Mouse (Mus musculus) kidney, embryonic 15.5 days (tissue): ENCODE measurements around the gene Mfsd4b3. TPM values are rescaled to one million over a fixed set of nuclear protein-coding genes. Genes with fewer than 3 reads are reported as not detected.
A peak's percentile ranks its signal among the peaks of the same experiment; 100 is the strongest.
"Not testable (repeated sequence)": the region's sequence is repeated elsewhere in the genome, so short reads cannot be mapped to it uniquely, and the experiment has no call there.

Experiments
- ATAC-seq: fragments of 200-750 bp; cut with Nextera tagmentation; replicated peaks from 2 replicates; pipeline ENCODE4 v1.8.0; 2017; ENCODE audit warnings: moderate TSS enrichment; ENCODE audit not compliant: low FRiP score
- H3K27ac ChIP-seq: fragments of 300-500 bp; sonication (generic); 2 replicates; pipeline ENCODE4 v1.5.1; 2015; ENCODE audit warnings: mild to moderate bottlenecking, inconsistent platforms
- H3K27me3 ChIP-seq: fragments of 300-500 bp; sonication (generic); 2 replicates; pipeline ENCODE4 v1.6.1; 2015; ENCODE audit warnings: inconsistent platforms
- H3K36me3 ChIP-seq: fragments of 300-500 bp; sonication (generic); 2 replicates; pipeline ENCODE4 v1.6.1; 2015; ENCODE audit warnings: inconsistent platforms
- H3K4me1 ChIP-seq: fragments of 300-500 bp; sonication (generic); 2 replicates; pipeline ENCODE4 v1.6.1; 2015; ENCODE audit warnings: inconsistent platforms
- H3K4me2 ChIP-seq: fragments of 300-500 bp; sonication (generic); 2 replicates; pipeline ENCODE4 v1.6.1; 2015; ENCODE audit warnings: moderate library complexity, mild to moderate bottlenecking, inconsistent platforms
- H3K4me3 ChIP-seq: fragments of 300-500 bp; sonication (generic); replicated peaks from 2 replicates; pipeline ENCODE4 v1.5.1; 2015; ENCODE audit warnings: mild to moderate bottlenecking, inconsistent platforms
- H3K9ac ChIP-seq: fragments of 300-500 bp; sonication (generic); 2 replicates; pipeline ENCODE4 v1.6.1; 2015; ENCODE audit warnings: mild to moderate bottlenecking, inconsistent platforms
- H3K9me3 ChIP-seq: fragments of 300-500 bp; sonication (generic); replicated peaks from 2 replicates; pipeline ENCODE4 v1.6.1; 2016; ENCODE audit warnings: inconsistent platforms
- whole genome bisulfite sequencing: fragments of 180-500 bp; shearing (Covaris S2); methylation state at CpG from one replicate; pipeline ENCODE4 v1.1.7; 2015; ENCODE audit warnings: mixed read lengths; 5-methylcytosine and 5-hydroxymethylcytosine counted together
- polyA plus RNA-seq: library from polyadenylated mRNA; unstranded; fragments of >200 nt; fragmentation: Nextera tagmentation; extraction: Ambion mirVana; gene quantifications from 2 replicates; pipeline ENCODE4 v1.2.1, GENCODE M21; 2015

Gene Mfsd4b3
- polyA plus RNA-seq: 1.5 and 1.9 TPM in 2 replicates

DNA sequence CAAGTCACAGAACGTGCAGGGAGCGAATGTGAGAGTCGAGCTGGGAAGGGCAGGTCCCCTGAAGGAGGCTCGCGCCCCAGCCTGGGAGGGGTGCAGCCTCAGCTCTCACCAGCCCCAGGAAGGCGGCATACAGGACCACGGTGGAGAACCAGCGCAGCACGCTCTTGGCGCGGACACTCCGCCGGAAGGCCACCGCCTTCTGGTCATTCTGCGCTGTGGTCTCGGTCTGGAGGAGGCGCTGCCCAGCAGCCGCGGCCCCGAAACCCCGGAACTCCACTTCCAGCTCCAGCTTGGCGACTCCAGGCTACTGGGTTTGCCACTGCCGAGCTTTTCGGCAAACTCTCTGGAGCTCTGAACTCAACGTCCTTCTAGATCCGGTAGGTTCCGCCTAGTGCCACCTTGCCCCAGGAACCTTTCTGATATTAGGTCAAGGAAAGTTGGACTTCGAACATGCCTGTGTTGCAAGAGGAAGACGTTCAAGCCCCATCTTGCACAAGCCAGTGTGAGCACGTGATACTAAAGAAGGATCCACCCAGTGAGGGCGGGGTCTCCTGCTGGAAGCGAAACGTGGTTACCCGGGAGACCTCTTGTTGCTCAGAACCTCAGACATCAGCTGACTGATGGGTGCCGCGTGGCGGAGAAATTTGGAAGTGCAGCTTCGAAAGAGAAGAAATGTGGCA is at the start of gene Mfsd4b3:
Gene Mfsd4b3, minus strand, starts transcription at position 393 of the 680 bp plus-strand sequence.
- Histone ChIP-seq H3K4me3 (peak within 1 kb of the TSS; percentile 60), H3K27me3 (no peaks in the 10 kb centered on the region), H3K9me3 (no peaks in the 10 kb centered on the region), H3K4me2 (peak within 1 kb of the TSS; percentile 95), H3K4me1 (peaks cover 11% of the 10 kb centered on the region), H3K9ac (peak within 1 kb of the TSS; percentile 53), H3K27ac (peak within 1 kb of the TSS; percentile 77), H3K36me3 (no peaks in the 10 kb centered on the region)
- ATAC-seq: peak; percentile 99
- WGBS: under 1% methylated on average over 38 of the region's 38 CpGs

DNA sequence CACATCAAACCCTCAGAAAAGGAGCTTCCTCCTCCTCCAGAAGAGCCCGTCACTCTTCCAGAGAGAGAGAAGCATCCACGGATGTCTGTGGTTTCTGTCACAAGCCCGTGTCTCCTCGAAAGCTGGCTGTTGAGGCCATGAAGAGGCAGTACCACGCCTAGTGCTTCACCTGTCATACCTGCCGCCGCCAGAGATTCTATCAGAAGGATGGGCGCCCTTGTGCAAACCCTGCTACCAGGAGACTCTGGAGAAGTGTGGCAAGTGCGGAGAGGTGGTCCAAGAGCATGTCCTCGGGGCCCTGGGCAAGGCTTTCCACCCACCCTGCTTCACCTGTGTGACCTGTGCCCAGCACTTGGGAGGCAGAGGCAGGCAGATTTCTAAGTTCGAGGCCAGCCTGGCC is 49.6 kb upstream of the Mfsd4b3 start:
- peaks cover 4% of the 10 kb centered on the region; the same call in 1 of the 2 replicates for H3K4me1 ChIP-seq
- no peaks in the 10 kb centered on the region for H3K27me3 ChIP-seq
- H3K27ac ChIP-seq: no peak overlapping the region
- no peak overlapping the region for H3K9ac ChIP-seq
- no peaks in the 10 kb centered on the region for H3K9me3 ChIP-seq
- H3K4me2 ChIP-seq: no peak overlapping the region
- H3K4me3 ChIP-seq: no peak overlapping the region
- 84% methylated on average over 11 of the region's 11 CpGs for WGBS
- ATAC-seq: no peak
- no peaks in the 10 kb centered on the region for H3K36me3 ChIP-seq

DNA sequence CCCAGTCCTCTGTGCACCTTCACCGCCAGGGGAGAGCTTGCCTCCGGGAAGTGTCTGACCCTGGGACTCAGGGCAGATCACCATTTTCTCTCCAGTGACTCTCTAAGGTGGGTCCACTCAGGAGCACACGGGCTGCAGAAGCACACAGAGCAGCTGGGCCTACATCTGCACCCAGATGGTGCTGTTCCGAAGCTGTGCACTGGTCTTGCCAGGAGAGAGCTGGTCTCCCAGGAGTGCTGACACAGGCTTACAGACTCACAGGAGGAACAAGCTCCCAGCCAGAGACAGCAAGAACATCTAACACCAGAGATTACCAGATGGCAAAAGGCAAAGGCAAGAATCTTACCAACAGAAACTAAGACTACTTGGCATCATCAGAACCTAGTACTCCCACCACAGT is 48.9 kb upstream of the Mfsd4b3 start:
- 75% methylated on average over 4 of the region's 4 CpGs for WGBS
- ATAC-seq: not testable (repeated sequence)

DNA sequence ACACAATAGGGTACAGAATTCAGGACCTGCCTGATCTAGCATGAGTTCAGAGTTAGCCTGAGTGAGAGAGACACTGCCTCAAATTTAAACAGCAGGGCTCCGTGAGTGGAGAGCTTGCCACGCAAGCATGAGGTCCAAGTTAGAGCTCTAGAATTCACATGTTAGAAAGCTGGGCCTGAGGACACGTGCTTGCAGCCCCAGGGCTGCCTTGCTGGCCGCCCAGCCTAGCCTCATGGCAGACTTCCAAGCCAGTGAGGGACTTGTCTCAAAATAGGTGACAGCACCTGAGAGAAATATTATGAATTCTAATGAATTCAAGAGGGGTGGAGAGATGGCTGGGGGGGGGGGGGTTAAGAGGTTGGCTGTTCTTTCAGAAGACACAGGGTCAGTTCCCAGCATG is 48.0 kb upstream of the Mfsd4b3 start:
- H3K4me2 ChIP-seq: no peak overlapping the region
- no peak overlapping the region for H3K9ac ChIP-seq
- no peaks in the 10 kb centered on the region for H3K9me3 ChIP-seq
- no peaks in the 10 kb centered on the region for H3K36me3 ChIP-seq
- H3K27me3 ChIP-seq: no peaks in the 10 kb centered on the region
- ATAC-seq: no peak
- H3K27ac ChIP-seq: no peak overlapping the region
- no peak overlapping the region for H3K4me3 ChIP-seq
- WGBS: 89% methylated on average over 4 of the region's 4 CpGs
- H3K4me1 ChIP-seq: peaks cover 4% of the 10 kb centered on the region; the same call in 1 of the 2 replicates

More for the DNA sequence above, 48.9 kb upstream of the Mfsd4b3 start:
- not testable (repeated sequence) for H3K4me3 ChIP-seq, H3K9ac ChIP-seq, H3K36me3 ChIP-seq, H3K9me3 ChIP-seq, H3K27ac ChIP-seq, H3K27me3 ChIP-seq, H3K4me2 ChIP-seq, H3K4me1 ChIP-seq

DNA sequence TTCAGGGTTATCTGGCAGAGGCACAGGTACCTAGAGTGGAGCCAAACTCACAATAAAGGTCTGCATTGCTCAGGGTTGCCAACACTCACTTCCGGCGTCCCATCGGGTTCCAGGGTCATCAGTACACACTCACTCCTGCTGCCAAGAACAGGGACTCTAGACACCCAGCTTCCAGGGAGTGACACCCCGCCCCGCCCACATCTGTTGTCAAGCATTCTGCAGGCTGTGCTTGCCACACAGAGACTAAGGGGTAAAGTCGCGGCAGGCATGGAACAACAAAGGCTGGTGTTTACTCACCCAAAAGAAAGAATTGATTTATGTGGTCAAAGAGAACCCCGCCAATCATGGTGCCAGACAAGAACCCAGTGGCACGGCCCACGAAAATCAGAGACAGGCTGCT is 47.0 kb upstream of the Mfsd4b3 start:
- peaks cover 4% of the 10 kb centered on the region; the same call in 1 of the 2 replicates for H3K4me1 ChIP-seq
- 69% methylated on average over 10 of the region's 10 CpGs for WGBS
- H3K9me3 ChIP-seq: no peaks in the 10 kb centered on the region
- no peak overlapping the region for H3K27ac ChIP-seq
- no peaks in the 10 kb centered on the region for H3K27me3 ChIP-seq
- ATAC-seq: no peak
- no peak overlapping the region for H3K4me3 ChIP-seq
- H3K4me2 ChIP-seq: no peak overlapping the region
- no peaks in the 10 kb centered on the region for H3K36me3 ChIP-seq
- no peak overlapping the region for H3K9ac ChIP-seq

DNA sequence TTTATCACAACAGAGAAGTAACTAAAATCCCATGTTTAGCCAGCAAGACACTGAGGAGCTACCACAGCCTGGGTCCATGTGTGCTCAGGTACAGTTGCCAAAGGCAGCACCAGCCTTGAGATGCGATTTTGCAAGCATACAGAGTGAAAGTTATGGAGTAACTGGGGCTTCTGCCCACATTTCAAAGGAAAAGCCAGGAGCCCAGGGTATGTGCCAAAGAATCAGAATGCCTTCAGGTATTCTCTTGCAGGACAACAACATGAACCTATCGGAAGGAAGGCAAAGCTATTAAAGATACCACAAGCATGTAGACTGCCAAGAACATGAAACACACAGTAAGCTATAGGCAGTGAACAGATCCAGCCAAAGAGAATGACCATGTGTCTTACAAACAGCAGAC is 40.8 kb upstream of the Mfsd4b3 start:
- H3K36me3 ChIP-seq: no peaks in the 10 kb centered on the region
- no peak overlapping the region for H3K9ac ChIP-seq
- no peak overlapping the region for H3K4me2 ChIP-seq
- peaks cover 3% of the 10 kb centered on the region; the same call in 1 of the 2 replicates for H3K4me1 ChIP-seq
- H3K27ac ChIP-seq: no peak overlapping the region
- no peak for ATAC-seq
- H3K4me3 ChIP-seq: no peak overlapping the region
- no peaks in the 10 kb centered on the region for H3K9me3 ChIP-seq
- WGBS: 88% methylated on average over 2 of the region's 2 CpGs
- no peaks in the 10 kb centered on the region for H3K27me3 ChIP-seq

DNA sequence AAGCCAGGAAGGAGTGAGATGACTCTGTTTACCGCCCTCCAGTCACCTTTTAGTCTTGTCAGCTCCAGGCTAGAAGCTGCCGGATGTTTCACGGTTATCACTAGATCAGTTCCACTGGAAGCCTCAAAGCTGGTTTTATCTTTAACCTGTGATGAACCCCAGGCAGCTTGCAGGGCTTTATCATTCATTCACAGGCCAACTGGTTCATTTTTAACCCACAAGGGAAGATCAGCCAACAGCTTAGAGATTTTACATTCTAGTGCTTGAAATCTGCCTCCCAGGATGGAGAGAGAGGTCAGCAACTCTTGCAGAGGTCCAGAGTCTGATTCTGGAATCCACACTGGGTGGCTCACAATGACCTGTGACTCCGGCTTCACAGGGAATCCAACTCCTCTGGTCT is 31.2 kb upstream of the Mfsd4b3 start:
- WGBS: 58% methylated on average over 4 of the region's 4 CpGs
- H3K27me3 ChIP-seq: no peaks in the 10 kb centered on the region
- H3K4me3 ChIP-seq: no peak overlapping the region
- H3K9ac ChIP-seq: no peak overlapping the region
- 0 out of 2 replicates have a peak, but pooled peaks cover 4% of the 10 kb centered on the region for H3K9me3 ChIP-seq
- H3K4me1 ChIP-seq: peaks cover 9% of the 10 kb centered on the region; the same call in 1 of the 2 replicates
- H3K4me2 ChIP-seq: no peak overlapping the region
- peak; percentile 70 for ATAC-seq
- no peaks in the 10 kb centered on the region for H3K36me3 ChIP-seq
- H3K27ac ChIP-seq: peak overlapping the region; percentile 67

DNA sequence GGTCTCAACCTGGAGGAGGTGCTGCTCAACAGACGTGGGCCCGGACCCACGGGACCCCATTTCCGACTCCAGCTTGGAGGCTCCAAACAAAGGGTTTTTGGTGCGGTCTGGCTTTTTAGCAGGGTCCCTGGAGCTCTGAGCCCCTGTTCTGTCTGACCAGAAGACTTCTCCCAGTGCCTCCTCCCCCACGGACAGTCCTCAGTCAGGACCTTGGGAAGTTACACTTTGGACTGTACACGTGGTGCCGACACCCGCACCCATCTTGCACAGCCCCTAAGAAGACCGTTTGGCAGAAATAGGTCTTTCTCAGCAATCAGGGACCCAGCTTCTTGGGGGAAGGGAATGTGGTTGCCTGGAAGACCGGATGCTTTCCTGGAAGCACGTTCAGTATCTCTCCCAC is 26.5 kb upstream of the Mfsd4b3 start, which contains the start of gene Mfsd4b5:
Gene Mfsd4b5, minus strand, starts transcription at position 181 of the 400 bp plus-strand sequence.
- 89% methylated on average over 12 of the region's 12 CpGs for WGBS
- ATAC-seq: no peak
- H3K4me2 ChIP-seq: no peak within 1 kb of the TSS
- peaks cover 17% of the 10 kb centered on the region; the same call in 1 of the 2 replicates for H3K4me1 ChIP-seq
- no peaks in the 10 kb centered on the region for H3K9me3 ChIP-seq
- H3K4me3 ChIP-seq: no peak within 1 kb of the TSS
- no peak within 1 kb of the TSS for H3K9ac ChIP-seq
- H3K27ac ChIP-seq: no peak within 1 kb of the TSS
- H3K27me3 ChIP-seq: no peaks in the 10 kb centered on the region
- H3K36me3 ChIP-seq: no peaks in the 10 kb centered on the region

GRCm38 (mm10) chr10:39982604-39983003 is 22.7 kb upstream of the Mfsd4b3 start:
- Histone ChIP-seq H3K9me3 (peaks cover 9% of the 10 kb centered on the region; the same call in 1 of the 2 replicates), H3K4me1 (0 out of 2 replicates have a peak, but pooled peaks cover 8% of the 10 kb centered on the region), H3K4me2 (no peak overlapping the region), H3K9ac (no peak overlapping the region), H3K27ac (peak overlapping the region; percentile 67), H3K27me3 (no peaks in the 10 kb centered on the region), H3K36me3 (no peaks in the 10 kb centered on the region), H3K4me3 (no peak overlapping the region)
- 36% methylated on average over 5 of the region's 5 CpGs for WGBS
- peak; percentile 90 for ATAC-seq

- no peaks in the 10 kb centered on the region for H3K36me3 ChIP-seq
- H3K9ac ChIP-seq: no peak overlapping the region
- no peak for ATAC-seq
- WGBS: 92% methylated on average over 1 of the region's 1 CpGs
- H3K27ac ChIP-seq: no peak overlapping the region
- no peak overlapping the region for H3K4me2 ChIP-seq
- H3K9me3 ChIP-seq: peaks cover 16% of the 10 kb centered on the region; the same call in 1 of the 2 replicates
- H3K27me3 ChIP-seq: no peaks in the 10 kb centered on the region
- H3K4me3 ChIP-seq: no peak overlapping the region
- H3K4me1 ChIP-seq: 0 out of 2 replicates have a peak, but pooled peaks cover 4% of the 10 kb centered on the region
Measured at GRCm38 (mm10) chr10:39978231-39978630, 18.3 kb upstream of the Mfsd4b3 start.

DNA sequence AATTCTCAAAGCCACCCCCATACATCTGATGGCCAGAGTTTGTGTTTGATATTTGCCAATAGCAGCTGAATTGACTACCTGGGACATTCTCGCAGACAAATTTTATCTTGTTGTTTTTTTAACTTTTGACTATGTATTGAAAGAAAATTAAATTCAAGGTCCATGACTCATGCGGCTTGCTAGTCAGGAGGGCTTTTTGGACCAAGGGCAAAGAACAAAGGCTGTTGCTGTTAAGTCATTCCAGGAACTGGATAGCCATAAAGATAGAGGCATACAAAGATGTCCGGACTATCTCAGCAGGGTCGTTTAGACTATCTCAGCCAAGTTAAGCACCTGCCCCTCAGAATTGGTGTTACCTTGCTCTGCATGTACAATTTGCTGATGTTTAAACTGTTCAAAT is 17.4 kb upstream of the Mfsd4b3 start:
- Histone ChIP-seq H3K27ac (no peak overlapping the region), H3K4me3 (no peak overlapping the region), H3K4me1 (0 out of 2 replicates have a peak, but pooled peaks cover under 1% of the 10 kb centered on the region), H3K27me3 (no peaks in the 10 kb centered on the region), H3K9ac (no peak overlapping the region), H3K36me3 (no peaks in the 10 kb centered on the region), H3K4me2 (no peak overlapping the region), H3K9me3 (peaks cover 16% of the 10 kb centered on the region; the same call in 1 of the 2 replicates)
- no peak for ATAC-seq
- WGBS: 92% methylated on average over 4 of the region's 4 CpGs

DNA sequence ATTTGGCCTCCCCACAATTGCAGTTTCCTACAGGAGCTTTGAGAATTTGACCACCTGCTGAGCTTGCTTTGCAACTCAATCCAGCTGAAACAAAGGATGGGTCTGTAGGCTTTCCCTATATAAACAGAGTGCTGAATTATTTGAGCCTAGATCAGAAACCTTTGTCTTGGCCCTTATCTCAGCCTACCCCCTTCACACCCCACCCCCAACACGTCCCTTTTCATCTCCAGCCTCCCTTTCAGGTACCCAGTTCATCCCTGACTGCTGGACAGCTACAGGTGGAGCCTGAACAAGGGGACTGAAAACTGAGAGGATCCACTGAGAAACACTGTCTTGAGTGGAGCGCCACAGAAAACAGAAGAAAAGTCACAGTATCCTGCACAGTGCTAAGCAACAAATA is 15.8 kb upstream of the Mfsd4b3 start:
- WGBS: 55% methylated on average over 2 of the region's 2 CpGs
- ATAC-seq: no peak
- H3K4me3 ChIP-seq: no peak overlapping the region

More for the DNA sequence above, 15.8 kb upstream of the Mfsd4b3 start:
- Histone ChIP-seq H3K9ac (no peak overlapping the region), H3K27me3 (no peaks in the 10 kb centered on the region), H3K36me3 (no peaks in the 10 kb centered on the region), H3K4me2 (no peak overlapping the region), H3K4me1 (no peaks in the 10 kb centered on the region), H3K27ac (no peak overlapping the region), H3K9me3 (peaks cover 16% of the 10 kb centered on the region; the same call in 1 of the 2 replicates)
